Comparison of ENCODE assay signal across 16 mouse cellular contexts in the genomic region with DNA sequence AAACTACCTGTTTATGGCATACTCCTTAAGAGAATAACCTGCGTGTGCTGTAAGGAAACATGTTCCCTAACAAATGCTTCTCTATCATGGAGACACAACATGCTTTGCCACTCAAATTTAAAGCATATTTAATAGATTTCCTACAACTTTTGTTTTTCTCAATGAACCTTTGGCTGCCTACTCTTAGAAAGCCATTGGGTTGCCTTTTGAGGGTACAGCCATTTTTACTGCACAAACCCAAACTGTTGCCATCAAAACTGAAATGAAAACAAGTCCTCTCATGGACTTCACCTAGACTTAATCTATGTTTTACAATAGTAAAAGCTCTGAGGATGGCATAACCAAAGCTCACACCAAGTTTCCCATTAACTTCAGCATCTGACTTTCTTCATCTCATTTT.
"Had no signal": no experiment of that assay in that cellular context is flagged by ENCODE, and none has a peak within 500 bp of the region (broad histone marks: within the 10 kb centered on the region; RNA-seq: fewer than 3 reads in every experiment).

No protein-coding gene starts in this region.

- H3K9ac ChIP-seq: lung, embryonic 15.5 days; midbrain, embryonic 12.5 days; neural tube, embryonic 12.5 days; stomach, embryonic 15.5 days had no signal

- H3K4me2 ChIP-seq: lung, embryonic 15.5 days; midbrain, embryonic 12.5 days; neural tube, embryonic 12.5 days; stomach, embryonic 15.5 days had no signal

- H3K4me3 ChIP-seq: lung, embryonic 15.5 days; megakaryocyte, embryonic 14.5 days; midbrain, embryonic 12.5 days; neural tube, embryonic 12.5 days; stomach, embryonic 15.5 days had no signal

- H3K9me3 ChIP-seq: lung, embryonic 15.5 days; megakaryocyte, embryonic 14.5 days; midbrain, embryonic 12.5 days; neural tube, embryonic 12.5 days; stomach, embryonic 15.5 days had no signal

- H3K27me3 ChIP-seq: lung, embryonic 15.5 days; megakaryocyte, embryonic 14.5 days; midbrain, embryonic 12.5 days; neural tube, embryonic 12.5 days; stomach, embryonic 15.5 days had no signal

- DNase-seq: lung, adult 2 months; lung, postnatal 14 days; lung, postnatal 36 days; midbrain, embryonic 14.5 days; right cerebral cortex, postnatal 14 days; thymus, adult 2 months; thymus, postnatal 25 days; thymus, postnatal 4 days had no signal

- H3K27ac ChIP-seq: lung, embryonic 15.5 days; macrophage; midbrain, embryonic 12.5 days; neural tube, embryonic 12.5 days; stomach, embryonic 15.5 days; stomach, postnatal 0 days had no signal

- ATAC-seq: lung, postnatal 0 days had no signal
